Mouse (Mus musculus) adrenal gland, adult 8-10 months (tissue): ENCODE data around the gene Vmn1r199. TPM values are rescaled to one million over a fixed set of nuclear protein-coding genes. Genes with fewer than 3 reads are reported as not detected.
"Not testable (repeated sequence)": the region's sequence is repeated elsewhere in the genome, so short reads cannot be mapped to it uniquely, and the experiment has no call there.

ENCODE experiments used
- DNase-seq: peaks from one replicate; pipeline ENCODE4 v3.0.0; 2022
- total RNA-seq, 4 experiments: library from RNA; stranded (reverse); gene quantifications; 2 replicates each; pipeline ENCODE4 v1.2.4; 2022

Vmn1r199 gene
- not detected for total RNA-seq

GRCm38 (mm10) chr13:22379518-22379917 is at the start of gene Vmn1r199:
Vmn1r199 (plus strand) TSS chr13:22379818.
- no peak for DNase-seq

- DNase-seq, result no peak
Measured at GRCm38 (mm10) chr13:22333269-22333668, 46.3 kb upstream of the Vmn1r199 start.

GRCm38 (mm10) chr13:22335565-22335964 is 44.1 kb upstream of the Vmn1r199 start:
- DNase-seq, result no peak

- no peak for DNase-seq
Measured at GRCm38 (mm10) chr13:22350064-22350463, 29.6 kb upstream of the Vmn1r199 start, which contains the start of gene Vmn1r198. Vmn1r198 (plus strand) TSS chr13:22350364.

- no peak for DNase-seq
Measured at GRCm38 (mm10) chr13:22350813-22351212, 28.8 kb upstream of the Vmn1r199 start.

GRCm38 (mm10) chr13:22381128-22381527 is 1.5 kb downstream of the Vmn1r199 start:
- DNase-seq, result not testable (repeated sequence)

GRCm38 (mm10) chr13:22383401-22383800 is 3.8 kb downstream of the Vmn1r199 start:
- DNase-seq, result no peak

- DNase-seq, result no peak
Measured at GRCm38 (mm10) chr13:22387050-22387449, 7.4 kb downstream of the Vmn1r199 start.

GRCm38 (mm10) chr13:22390073-22390472 is 10.5 kb downstream of the Vmn1r199 start, which contains the start of gene Vmn1r200:
Vmn1r200 (plus strand) TSS chr13:22390373.
- DNase-seq, result no peak

GRCm38 (mm10) chr13:22402978-22403377 is 23.4 kb downstream of the Vmn1r199 start:
- DNase-seq, result no peak

Other genes starting within 250 kb of the Vmn1r199 start
- gene Vmn1r191, start 195.8 kb upstream of the Vmn1r199 start, total RNA-seq, result not detected
- not detected for gene Vmn1r192, start 188.7 kb upstream of the Vmn1r199 start, total RNA-seq
- gene Vmn1r193, start 156.7 kb upstream of the Vmn1r199 start, total RNA-seq, result not detected
- not detected for gene Vmn1r194, start 135.6 kb upstream of the Vmn1r199 start, total RNA-seq
- not detected for gene Vmn1r195, start 109.3 kb upstream of the Vmn1r199 start, total RNA-seq
- not detected for gene Vmn1r196, start 89.9 kb upstream of the Vmn1r199 start, total RNA-seq
- not detected for gene Vmn1r197, start 55.2 kb upstream of the Vmn1r199 start, total RNA-seq
- not detected for gene Vmn1r198, start 29.5 kb upstream of the Vmn1r199 start, total RNA-seq
- gene Vmn1r200, start 10.6 kb downstream of the Vmn1r199 start, total RNA-seq, result not detected
- not detected for gene Vmn1r201, start 92.1 kb downstream of the Vmn1r199 start, total RNA-seq
- under 1 TPM in 1 of 4 experiments, not detected in 3; 0.06 TPM for gene Vmn1r202, start 125.6 kb downstream of the Vmn1r199 start, total RNA-seq
- not detected for gene Vmn1r203, start 138.3 kb downstream of the Vmn1r199 start, total RNA-seq
- gene Vmn1r204, start 173.4 kb downstream of the Vmn1r199 start, total RNA-seq, result not detected
- gene Vmn1r205, start 213.2 kb downstream of the Vmn1r199 start, total RNA-seq, result not detected
- gene Vmn1r206, start 244.4 kb downstream of the Vmn1r199 start, total RNA-seq, result not detected